Mouse (Mus musculus): ENCODE measurements around the gene Olfr1411. TPM values are rescaled to one million over a fixed set of nuclear protein-coding genes. Genes with fewer than 3 reads are reported as not detected.

Olfr1411 gene
- total RNA-seq (2014; rRNA removed; ENCODE audit: low replicate concordance) (not detected in 2 replicates), polyA plus RNA-seq (2015; fragmentation: Nextera tagmentation; extraction: Ambion mirVana) (not detected in 2 replicates)

DNA sequence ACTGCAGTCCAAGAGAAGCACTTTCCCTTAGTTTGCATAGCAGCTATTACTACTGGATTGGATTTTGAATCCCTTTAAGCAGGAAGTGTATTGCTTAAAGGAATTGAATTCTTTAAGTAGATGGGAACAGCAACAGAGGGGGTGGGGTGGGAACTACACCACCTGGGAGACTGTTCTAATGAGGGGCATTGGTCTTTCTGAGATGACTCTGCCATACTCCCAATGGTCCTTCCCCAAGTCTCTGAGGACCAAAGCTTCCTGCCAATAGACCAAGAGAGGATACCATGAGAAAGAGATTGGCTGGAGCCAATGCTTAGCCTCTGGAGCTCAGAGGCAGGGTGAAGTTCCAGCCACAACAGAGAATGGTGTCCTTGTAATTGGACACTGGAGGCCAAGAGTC is at the start of gene Olfr1411:
Gene Olfr1411 (plus strand): TSS at position 301 of the 400 bp plus-strand sequence.
- Histone ChIP-seq H3K27me3 (ENCODE audit: control insufficient read depth, insufficient read depth, low read length) (no peaks in the 10 kb centered on the region), H3K9me3 (replicated peaks; ENCODE audit: control insufficient read depth, low read length) (no peaks in the 10 kb centered on the region), H3K9ac (replicated peaks; ENCODE audit: low read depth, low read length) (no peak within 1 kb of the TSS), H3K4me2 (ENCODE audit: low read depth, low read length) (no peak within 1 kb of the TSS), H3K36me3 (replicated peaks; ENCODE audit: control insufficient read depth, insufficient read depth, low read length) (no peaks in the 10 kb centered on the region), H3K4me1 (ENCODE audit: control insufficient read depth, insufficient read depth) (no peaks in the 10 kb centered on the region), H3K27ac (ENCODE audit: low read depth) (no peak within 1 kb of the TSS), H3K4me3 (ENCODE audit: low read depth, low read length) (no peak within 1 kb of the TSS)
- no peak for ATAC-seq (ENCODE audit: insufficient read depth, low read depth)
- no peak for TF ChIP-seq EP300 (IDR thresholded peaks at IDR 0.05; ENCODE audit: low read depth)
- TF ChIP-seq CTCF (IDR thresholded peaks at IDR 0.05; ENCODE audit: low read depth), result no peak
- DNase-seq (ENCODE audit: low spot score), result no peak

DNA sequence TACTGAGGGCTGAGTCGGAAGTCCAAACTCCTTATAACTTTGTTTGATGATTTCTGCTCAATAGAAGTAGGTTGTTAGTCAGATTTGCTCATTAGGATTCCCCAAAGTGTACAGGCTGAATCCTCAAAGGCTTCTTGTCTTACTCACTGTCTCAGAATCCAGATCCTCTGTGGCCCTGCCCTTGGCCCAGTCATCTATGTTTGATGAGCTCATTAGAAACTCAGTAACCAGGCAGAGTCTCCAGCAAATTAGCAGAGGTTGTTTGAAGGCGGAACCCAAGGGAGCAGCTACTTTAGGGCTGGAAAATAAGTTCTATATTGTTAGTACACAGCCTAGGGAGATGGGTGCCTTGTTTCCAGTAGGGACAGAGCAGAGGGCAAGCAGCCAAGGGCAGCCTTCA is 48.3 kb upstream of the Olfr1411 start:
- H3K27ac ChIP-seq (ENCODE audit: low read depth), result no peak overlapping the region
- no peaks in the 10 kb centered on the region for H3K27me3 ChIP-seq (ENCODE audit: control insufficient read depth, insufficient read depth, low read length)
- no peaks in the 10 kb centered on the region for H3K4me1 ChIP-seq (ENCODE audit: control insufficient read depth, insufficient read depth)
- H3K9ac ChIP-seq (replicated peaks; ENCODE audit: low read depth, low read length), result no peak overlapping the region
- no peak overlapping the region for H3K4me2 ChIP-seq (ENCODE audit: low read depth, low read length)
- no peak for DNase-seq (ENCODE audit: low spot score)
- no peak overlapping the region for H3K4me3 ChIP-seq (ENCODE audit: low read depth, low read length)
- whole genome bisulfite sequencing, result 68% methylated on average over 2 of the region's 2 CpGs
- TF ChIP-seq EP300 (IDR thresholded peaks at IDR 0.05; ENCODE audit: low read depth), result no peak
- no peak for TF ChIP-seq CTCF (IDR thresholded peaks at IDR 0.05; ENCODE audit: low read depth)
- ATAC-seq (ENCODE audit: insufficient read depth, low read depth), result no peak
- H3K36me3 ChIP-seq (replicated peaks; ENCODE audit: control insufficient read depth, insufficient read depth, low read length), result no peaks in the 10 kb centered on the region
- no peaks in the 10 kb centered on the region for H3K9me3 ChIP-seq (replicated peaks; ENCODE audit: control insufficient read depth, low read length)

DNA sequence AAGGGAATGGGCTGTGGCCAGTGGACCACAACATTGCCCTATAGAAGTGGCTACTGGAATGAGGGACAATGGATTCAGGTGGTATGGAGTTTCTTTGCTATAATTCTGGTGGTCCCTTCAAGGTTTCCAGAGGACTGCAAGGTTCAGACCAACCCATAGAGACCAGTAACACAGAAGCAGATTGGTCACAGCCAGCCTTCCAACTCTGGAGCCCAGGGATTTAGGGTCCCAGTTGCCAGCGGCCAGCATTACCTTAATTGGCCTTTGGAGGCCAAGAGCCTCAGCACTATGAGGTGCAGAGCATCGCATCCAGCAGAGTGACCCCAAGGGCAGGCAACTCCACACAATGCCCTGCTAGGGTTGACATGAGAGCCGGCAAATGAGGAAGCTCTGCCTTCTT is 23.2 kb upstream of the Olfr1411 start, which contains the start of gene Olfr1413:
Gene Olfr1413 (plus strand): TSS at position 301 of the 400 bp plus-strand sequence.
- H3K4me1 ChIP-seq (ENCODE audit: control insufficient read depth, insufficient read depth), result no peaks in the 10 kb centered on the region
- no peak within 1 kb of the TSS for H3K4me2 ChIP-seq (ENCODE audit: low read depth, low read length)
- 64% methylated on average over 3 of the region's 3 CpGs for WGBS
- no peaks in the 10 kb centered on the region for H3K9me3 ChIP-seq (replicated peaks; ENCODE audit: control insufficient read depth, low read length)
- TF ChIP-seq CTCF (IDR thresholded peaks at IDR 0.05; ENCODE audit: low read depth), result no peak
- no peak for TF ChIP-seq EP300 (IDR thresholded peaks at IDR 0.05; ENCODE audit: low read depth)
- H3K9ac ChIP-seq (replicated peaks; ENCODE audit: low read depth, low read length), result no peak within 1 kb of the TSS
- no peak for ATAC-seq (ENCODE audit: insufficient read depth, low read depth)
- no peak within 1 kb of the TSS for H3K27ac ChIP-seq (ENCODE audit: low read depth)
- H3K27me3 ChIP-seq (ENCODE audit: control insufficient read depth, insufficient read depth, low read length), result no peaks in the 10 kb centered on the region
- no peak for DNase-seq (ENCODE audit: low spot score)
- H3K36me3 ChIP-seq (replicated peaks; ENCODE audit: control insufficient read depth, insufficient read depth, low read length), result no peaks in the 10 kb centered on the region
- H3K4me3 ChIP-seq (ENCODE audit: low read depth, low read length), result no peak within 1 kb of the TSS

DNA sequence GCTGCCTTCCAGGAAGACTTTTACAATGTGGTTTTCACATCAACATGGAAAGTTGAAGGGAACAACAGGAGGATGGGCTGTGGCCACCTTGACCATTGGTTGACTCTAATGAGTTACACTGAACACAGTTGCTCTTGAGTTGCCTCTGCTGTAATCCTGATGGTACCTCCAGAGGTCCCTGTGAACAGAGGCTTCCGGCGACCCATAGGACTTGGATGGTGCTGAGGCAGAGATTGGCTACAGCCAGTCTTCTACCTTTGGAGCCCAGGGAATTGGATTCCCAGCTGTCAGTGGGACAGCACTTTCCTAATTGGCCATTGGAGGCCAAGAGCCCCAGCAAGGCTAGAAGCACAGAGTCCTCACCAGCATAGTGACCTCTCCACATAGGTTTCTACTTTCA is 8.7 kb upstream of the Olfr1411 start, which contains the start of gene Olfr1412:
Gene Olfr1412 (plus strand): TSS at position 301 of the 400 bp plus-strand sequence.
- ATAC-seq (ENCODE audit: insufficient read depth, low read depth), result no peak
- H3K4me1 ChIP-seq (ENCODE audit: control insufficient read depth, insufficient read depth), result no peaks in the 10 kb centered on the region

DNA sequence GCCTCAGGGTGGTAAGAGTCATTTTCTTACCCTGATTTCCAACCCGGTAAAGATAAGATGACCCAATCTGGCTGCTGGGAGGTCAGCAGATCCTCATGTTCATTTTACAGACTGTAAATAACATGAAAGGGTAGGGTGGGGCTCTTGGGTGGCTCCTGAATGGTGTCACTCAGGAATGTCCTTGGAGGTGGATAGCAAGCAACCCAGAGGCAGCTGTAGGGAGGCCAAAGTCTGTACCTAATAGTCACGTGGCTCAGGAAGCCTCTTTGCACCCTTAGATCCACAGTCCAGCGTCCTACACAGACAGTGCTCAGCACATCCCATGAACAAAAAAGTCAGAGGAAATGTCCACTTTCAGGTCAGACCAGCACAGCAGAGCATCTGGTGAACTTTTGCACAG is 1.8 kb downstream of the Olfr1411 start:
- Histone ChIP-seq H3K9ac (replicated peaks; ENCODE audit: low read depth, low read length) (no peak overlapping the region), H3K4me2 (ENCODE audit: low read depth, low read length) (no peak overlapping the region), H3K36me3 (replicated peaks; ENCODE audit: control insufficient read depth, insufficient read depth, low read length) (no peaks in the 10 kb centered on the region), H3K27me3 (ENCODE audit: control insufficient read depth, insufficient read depth, low read length) (no peaks in the 10 kb centered on the region), H3K4me1 (ENCODE audit: control insufficient read depth, insufficient read depth) (no peaks in the 10 kb centered on the region), H3K27ac (ENCODE audit: low read depth) (no peak overlapping the region), H3K4me3 (ENCODE audit: low read depth, low read length) (no peak overlapping the region), H3K9me3 (replicated peaks; ENCODE audit: control insufficient read depth, low read length) (no peaks in the 10 kb centered on the region)
- 55% methylated on average over 3 of the region's 3 CpGs for WGBS
- ATAC-seq (ENCODE audit: insufficient read depth, low read depth) (no peak), DNase-seq (ENCODE audit: low spot score) (no peak)
- TF ChIP-seq EP300 (IDR thresholded peaks at IDR 0.05; ENCODE audit: low read depth) (no peak), CTCF (IDR thresholded peaks at IDR 0.05; ENCODE audit: low read depth) (no peak)

More for the DNA sequence above, 8.7 kb upstream of the Olfr1411 start, which contains the start of gene Olfr1412:
- TF ChIP-seq CTCF (IDR thresholded peaks at IDR 0.05; ENCODE audit: low read depth), result no peak
- no peak for TF ChIP-seq EP300 (IDR thresholded peaks at IDR 0.05; ENCODE audit: low read depth)
- no peaks in the 10 kb centered on the region for H3K27me3 ChIP-seq (ENCODE audit: control insufficient read depth, insufficient read depth, low read length)
- DNase-seq (ENCODE audit: low spot score), result no peak
- H3K4me2 ChIP-seq (ENCODE audit: low read depth, low read length), result no peak within 1 kb of the TSS
- no peaks in the 10 kb centered on the region for H3K9me3 ChIP-seq (replicated peaks; ENCODE audit: control insufficient read depth, low read length)
- no peak within 1 kb of the TSS for H3K27ac ChIP-seq (ENCODE audit: low read depth)
- H3K4me3 ChIP-seq (ENCODE audit: low read depth, low read length), result no peak within 1 kb of the TSS
- H3K9ac ChIP-seq (replicated peaks; ENCODE audit: low read depth, low read length), result no peak within 1 kb of the TSS
- no peaks in the 10 kb centered on the region for H3K36me3 ChIP-seq (replicated peaks; ENCODE audit: control insufficient read depth, insufficient read depth, low read length)
- WGBS, result 71% methylated on average over 2 of the region's 2 CpGs

DNA sequence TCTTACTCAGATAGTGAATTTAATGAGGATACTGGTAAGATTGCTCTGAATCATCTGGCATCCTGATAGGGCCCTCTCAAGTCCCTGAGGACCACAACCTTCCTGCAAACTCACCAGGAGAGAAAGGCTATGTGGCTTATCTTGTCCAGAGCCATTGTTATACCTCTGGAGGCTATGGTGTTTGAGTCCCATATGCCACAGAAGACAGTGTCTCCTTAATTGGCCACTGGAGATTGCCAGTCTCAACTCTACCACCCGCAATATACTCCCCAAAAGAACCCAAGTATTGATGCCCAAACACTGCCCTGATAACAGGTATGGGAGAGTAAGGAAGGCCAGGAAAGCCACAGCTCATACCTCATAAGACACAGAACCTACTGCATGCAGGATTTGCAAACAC is 11.3 kb downstream of the Olfr1411 start, which contains the start of gene Olfr1410:
Gene Olfr1410 (plus strand): TSS at position 301 of the 400 bp plus-strand sequence.
- Histone ChIP-seq H3K4me3 (ENCODE audit: low read depth, low read length) (no peak within 1 kb of the TSS), H3K4me1 (ENCODE audit: control insufficient read depth, insufficient read depth) (no peaks in the 10 kb centered on the region), H3K4me2 (ENCODE audit: low read depth, low read length) (no peak within 1 kb of the TSS), H3K36me3 (replicated peaks; ENCODE audit: control insufficient read depth, insufficient read depth, low read length) (no peaks in the 10 kb centered on the region), H3K9ac (replicated peaks; ENCODE audit: low read depth, low read length) (no peak within 1 kb of the TSS), H3K27ac (ENCODE audit: low read depth) (no peak within 1 kb of the TSS), H3K27me3 (ENCODE audit: control insufficient read depth, insufficient read depth, low read length) (no peaks in the 10 kb centered on the region; the same call in 1 of the 2 replicates), H3K9me3 (replicated peaks; ENCODE audit: control insufficient read depth, low read length) (no peaks in the 10 kb centered on the region)
- 70% methylated on average over 1 of the region's 1 CpGs for WGBS
- TF ChIP-seq EP300 (IDR thresholded peaks at IDR 0.05; ENCODE audit: low read depth) (no peak), CTCF (IDR thresholded peaks at IDR 0.05; ENCODE audit: low read depth) (no peak)
- ATAC-seq (ENCODE audit: insufficient read depth, low read depth) (no peak), DNase-seq (ENCODE audit: low spot score) (no peak)

All from heart, postnatal 0 days (tissue).